Mouse (Mus musculus) CH12.LX (cell line): ENCODE measurements around the gene Serpini2.

Experiments
- MAZ ChIP-seq: IDR thresholded peaks from 2 replicates; pipeline ENCODE4 v1.6.1; 2012; ENCODE audit warnings: low read depth, mild to moderate bottlenecking, inconsistent platforms, low read length, improper control_type of control experiment, moderate library complexity
- POLR2A ChIP-seq: IDR thresholded peaks from 2 replicates; pipeline ENCODE4 v1.6.1; 2011; ENCODE audit warnings: low read depth, mild to moderate bottlenecking, improper control_type of control experiment, low read length

DNA sequence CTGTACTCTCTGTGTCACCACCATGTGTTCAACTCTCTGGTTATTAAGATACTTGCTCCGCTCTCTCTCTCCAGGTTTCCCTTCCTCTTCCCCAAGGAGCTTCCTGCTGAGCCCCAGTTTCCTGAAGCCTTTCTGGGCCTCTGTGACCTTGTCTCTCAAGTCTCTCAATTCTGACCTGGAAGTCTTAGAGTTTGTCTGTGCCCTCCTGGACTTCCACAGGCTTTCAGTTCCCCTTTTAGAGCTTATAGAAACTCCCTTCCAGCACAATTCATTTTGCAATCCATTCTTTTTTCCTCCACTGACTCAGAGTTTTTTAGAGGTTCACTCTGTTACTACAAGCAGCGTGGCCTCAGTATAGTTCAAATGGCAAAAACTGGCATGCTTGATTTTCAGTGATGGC lies 23.4 kb upstream of the Serpini2 start:
- TF ChIP-seq POLR2A (no peak), MAZ (no peak)
